Mouse (Mus musculus): ENCODE results near the gene Fibp.

DNA sequence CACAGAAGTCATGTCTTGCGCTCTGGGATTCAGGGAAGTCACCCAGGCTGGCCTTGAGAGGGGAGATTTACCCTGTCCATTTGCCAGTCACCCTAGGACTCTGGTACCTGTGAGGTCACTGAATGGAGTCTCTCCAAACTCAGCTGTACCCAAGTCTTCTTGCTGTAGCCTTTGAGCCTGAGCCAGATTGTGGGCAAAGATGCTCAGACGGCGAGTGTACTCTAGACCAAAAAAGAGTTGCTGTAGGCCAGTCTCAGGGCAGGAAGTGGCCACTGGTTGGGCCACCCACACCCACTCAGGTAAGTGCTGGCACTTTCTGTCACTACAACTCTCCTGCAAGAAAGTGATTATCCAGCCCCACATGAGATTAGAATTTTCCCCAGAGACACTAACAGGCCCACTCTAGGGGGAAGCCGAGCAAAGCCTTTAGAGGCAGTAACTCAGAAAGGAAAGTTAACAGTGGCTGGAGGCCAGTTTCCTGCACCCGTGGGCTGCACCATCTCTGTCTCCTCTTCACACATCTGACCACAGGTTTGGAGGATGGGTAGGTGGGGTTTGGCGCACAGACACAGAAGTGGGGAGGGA is 6.6 kb downstream of the Fibp start:
- TF ChIP-seq CTCF (IDR thresholded peaks at IDR 0.05 in 2 of 3, conservative IDR thresholded peaks at IDR 0.05 in 1 of 3; ENCODE audit: control insufficient read depth in 1 of 3, insufficient read depth in 1 of 3, low read depth in 2 of 3, low read length in 3 of 3, poor library complexity in 1 of 3, severe bottlenecking in 1 of 3), result no peak
- no peak for TF ChIP-seq POLR2A (IDR thresholded peaks at IDR 0.05; ENCODE audit: control insufficient read depth in 1 of 2, insufficient read depth in 1 of 2, low read depth in 1 of 2, low read length in 2 of 2, poor library complexity in 1 of 2)
- no peak for TF ChIP-seq GATA1 (IDR thresholded peaks at IDR 0.05; ENCODE audit: low read depth, low read length)
- TF ChIP-seq MAZ (IDR thresholded peaks at IDR 0.05; ENCODE audit: low read depth, low read length), result no peak
- no peak for TF ChIP-seq ZC3H11A (IDR thresholded peaks at IDR 0.05; ENCODE audit: low read depth, low read length)
- TF ChIP-seq JUND (IDR thresholded peaks at IDR 0.05; ENCODE audit: low read depth, low read length), result no peak
- no peak for TF ChIP-seq CHD1 (IDR thresholded peaks at IDR 0.05; ENCODE audit: low read depth, low read length)
- no peak for TF ChIP-seq MYC (IDR thresholded peaks at IDR 0.05; ENCODE audit: low read depth, low read length)
